Mouse (Mus musculus) G1E (cell line): ENCODE results near the gene Pde4dip. TPM values are rescaled to one million over a fixed set of nuclear protein-coding genes. Genes with fewer than 3 reads are reported as not detected.

Experiments used
- ATAC-seq: 2 replicates; pipeline ENCODE4 v1.8.0; 2016; ENCODE audit warnings: mild to moderate bottlenecking; ENCODE audit not compliant: insufficient number of reproducible peaks, poor library complexity, low FRiP score, severe bottlenecking; ENCODE audit errors: extremely low read depth
- DNase-seq: peaks from one replicate; pipeline ENCODE4 v3.0.0; 2012; ENCODE audit warnings: low spot score
- H3K27me3 ChIP-seq: 2 replicates; pipeline ENCODE4 v1.6.1; 2012; ENCODE audit warnings: mild to moderate bottlenecking, low read length, inconsistent platforms; ENCODE audit not compliant: insufficient read depth
- H3K36me3 ChIP-seq: replicated peaks from 2 replicates; pipeline ENCODE3; 2012; ENCODE audit warnings: mild to moderate bottlenecking, inconsistent platforms
- H3K4me1 ChIP-seq: 2 replicates; pipeline ENCODE4 v1.6.1; 2012; ENCODE audit warnings: low read depth, low read length, inconsistent platforms, mixed read lengths; ENCODE audit not compliant: insufficient read depth
- H3K4me3 ChIP-seq: 2 replicates; pipeline ENCODE4 v1.5.1; 2012; ENCODE audit warnings: low read depth, mild to moderate bottlenecking, inconsistent platforms, low read length, moderate library complexity, mixed read lengths
- H3K9me3 ChIP-seq: replicated peaks from 2 replicates; pipeline ENCODE4 v1.6.1; 2012; ENCODE audit warnings: inconsistent platforms
- CTCF ChIP-seq: IDR thresholded peaks from 2 replicates; pipeline ENCODE4 v1.5.1; 2012; ENCODE audit warnings: low read depth, low read length, inconsistent platforms, mixed read lengths
- GATA1 ChIP-seq: IDR thresholded peaks from 2 replicates; pipeline ENCODE4 v1.6.1; 2012; ENCODE audit warnings: borderline replicate concordance, low read length, inconsistent platforms, mixed read lengths
- GATA2 ChIP-seq: IDR thresholded peaks from 2 replicates; pipeline ENCODE4 v1.6.1; 2012; ENCODE audit warnings: low read depth, low read length, inconsistent platforms, borderline replicate concordance
- POLR2AphosphoS5 ChIP-seq: IDR thresholded peaks from 2 replicates; pipeline ENCODE4 v1.6.1; 2012; ENCODE audit warnings: low read depth, low read length, inconsistent platforms; ENCODE audit not compliant: insufficient replicate concordance
- TAL1 ChIP-seq: conservative IDR thresholded peaks from 2 replicates; pipeline ENCODE4 v1.6.1; 2012; ENCODE audit warnings: low read depth, low read length, inconsistent platforms, mixed read lengths
- polyA plus RNA-seq: library from polyadenylated mRNA; stranded (reverse); fragments of >175 nt; gene quantifications from 2 replicates; pipeline ENCODE4 v1.2.3, GENCODE M21; 2012
- total RNA-seq, 2 experiments: library from RNA; stranded (forward) in 1 of 2; stranded (reverse) in 1 of 2; fragments of 200-1000 nt in 1 of 2; fragments of >200 nt in 1 of 2; fragmentation: Nextera tagmentation in 1 of 2; gene quantifications; 2 replicates each; pipeline ENCODE4 v1.2.3; 2014 to 2017

Gene Pde4dip
- total and polyA plus RNA-seq, 3 experiments = 0.47 to 4.8 (median 2.7) TPM

DNA sequence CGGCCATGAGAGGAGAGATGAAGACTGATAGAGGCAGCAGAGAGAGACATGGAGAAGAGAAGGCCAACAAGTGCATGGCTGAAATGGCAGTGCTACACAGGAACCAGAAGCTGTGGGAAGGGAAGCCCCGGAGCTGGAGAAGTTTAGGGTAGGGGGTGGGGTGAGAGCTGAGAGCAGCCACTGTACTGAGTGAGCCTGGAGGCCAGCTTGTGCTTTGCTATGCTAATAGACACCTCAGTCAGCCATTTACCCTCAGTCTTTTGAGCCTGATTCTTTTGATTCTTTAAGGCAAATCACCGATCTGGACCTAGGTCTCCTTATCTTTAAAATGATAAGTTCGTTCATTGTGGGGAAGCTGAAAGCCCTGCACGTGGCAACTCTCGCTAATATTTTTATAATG is 77.3 kb downstream of the Pde4dip start:
- H3K36me3 ChIP-seq = no peaks in the 10 kb centered on the region
- ATAC-seq = no peak
- H3K9me3 ChIP-seq = no peaks in the 10 kb centered on the region
- TF ChIP-seq GATA1 = no peak
- TF ChIP-seq POLR2AphosphoS5 = no peak
- TF ChIP-seq CTCF = no peak
- no peak for TF ChIP-seq GATA2
- no peak for TF ChIP-seq TAL1
- no peaks in the 10 kb centered on the region for H3K4me1 ChIP-seq
- DNase-seq = no peak
- no peak overlapping the region for H3K4me3 ChIP-seq
- no peaks in the 10 kb centered on the region for H3K27me3 ChIP-seq

DNA sequence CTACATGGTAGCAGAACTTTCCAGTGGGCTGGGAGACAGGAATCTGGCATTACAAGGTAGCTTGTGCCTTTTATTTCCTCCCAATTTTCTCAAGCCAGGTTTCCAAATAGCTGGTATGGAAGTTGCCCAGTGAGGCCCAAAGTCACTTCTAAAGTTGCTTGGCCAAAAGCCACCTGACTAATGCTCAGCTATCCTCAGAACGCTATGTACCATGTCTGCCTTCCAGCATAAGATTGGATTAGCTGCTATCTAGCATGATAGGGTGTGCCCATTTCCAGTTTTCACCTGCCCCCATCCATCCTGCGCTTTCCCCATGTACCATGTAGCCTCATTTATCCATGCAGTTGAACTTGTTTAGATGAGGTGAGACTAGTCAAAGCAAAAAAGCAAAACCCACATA is 78.2 kb downstream of the Pde4dip start:
- DNase-seq (no peak), ATAC-seq (no peak)
- Histone ChIP-seq H3K27me3 (no peaks in the 10 kb centered on the region), H3K36me3 (no peaks in the 10 kb centered on the region), H3K4me3 (no peak overlapping the region), H3K9me3 (no peaks in the 10 kb centered on the region), H3K4me1 (no peaks in the 10 kb centered on the region)
- TF ChIP-seq GATA2 = no peak
- no peak for TF ChIP-seq POLR2AphosphoS5
- no peak for TF ChIP-seq TAL1
- TF ChIP-seq GATA1 = no peak
- no peak for TF ChIP-seq CTCF

GRCm38 (mm10) chr3:97805559-97805958 is 82.9 kb downstream of the Pde4dip start:
- no peaks in the 10 kb centered on the region for H3K36me3 ChIP-seq
- no peaks in the 10 kb centered on the region for H3K9me3 ChIP-seq
- ATAC-seq (no peak), DNase-seq (no peak)
- no peaks in the 10 kb centered on the region for H3K27me3 ChIP-seq
- no peak overlapping the region for H3K4me3 ChIP-seq
- no peaks in the 10 kb centered on the region for H3K4me1 ChIP-seq
- TF ChIP-seq GATA2 (no peak), CTCF (no peak), GATA1 (no peak), TAL1 (no peak), POLR2AphosphoS5 (no peak)

- no peak overlapping the region for H3K4me3 ChIP-seq
- H3K9me3 ChIP-seq = no peaks in the 10 kb centered on the region
- TF ChIP-seq TAL1 (no peak), GATA1 (no peak), CTCF (no peak), POLR2AphosphoS5 (no peak), GATA2 (no peak)
- DNase-seq = no peak
- no peaks in the 10 kb centered on the region for H3K27me3 ChIP-seq
- H3K36me3 ChIP-seq = no peaks in the 10 kb centered on the region
- H3K4me1 ChIP-seq = no peaks in the 10 kb centered on the region
- no peak for ATAC-seq
These were observed 84.8 kb downstream of the Pde4dip start for GRCm38 (mm10) chr3:97803675-97804074.

- ATAC-seq = no peak
- Histone ChIP-seq H3K4me3 (no peak overlapping the region), H3K9me3 (no peaks in the 10 kb centered on the region), H3K27me3 (no peaks in the 10 kb centered on the region), H3K36me3 (no peaks in the 10 kb centered on the region), H3K4me1 (no peaks in the 10 kb centered on the region)
- DNase-seq = no peak
- no peak for TF ChIP-seq TAL1
- TF ChIP-seq GATA2 = no peak
- TF ChIP-seq GATA1 = no peak
- no peak for TF ChIP-seq CTCF
- TF ChIP-seq POLR2AphosphoS5 = no peak
These were observed 85.6 kb downstream of the Pde4dip start for GRCm38 (mm10) chr3:97802927-97803326.

DNA sequence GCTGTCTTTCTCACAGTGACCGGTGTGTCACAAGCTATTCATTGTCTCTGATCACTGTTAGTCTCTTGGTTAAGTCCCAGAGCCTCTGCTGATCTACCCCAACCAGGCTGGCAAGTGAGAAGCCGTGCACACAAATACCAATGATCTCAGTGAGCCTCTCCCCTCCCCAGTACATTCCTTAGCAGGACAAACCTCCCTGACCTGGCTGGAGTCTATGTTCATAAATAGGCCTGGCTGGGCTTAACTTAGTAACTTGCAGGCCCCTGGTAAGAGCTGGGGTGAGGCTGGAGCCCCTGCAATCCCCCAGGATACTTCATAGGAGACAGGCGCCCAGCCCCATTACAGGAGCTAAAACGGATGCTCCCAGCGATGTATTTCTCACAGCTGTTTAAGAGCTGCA is 86.2 kb downstream of the Pde4dip start:
- Histone ChIP-seq H3K9me3 (no peaks in the 10 kb centered on the region), H3K36me3 (no peaks in the 10 kb centered on the region)
- no peak for ATAC-seq

More for the DNA sequence above, 86.2 kb downstream of the Pde4dip start:
- DNase-seq = no peak
- no peaks in the 10 kb centered on the region for H3K4me1 ChIP-seq
- H3K4me3 ChIP-seq = no peak overlapping the region
- no peak for TF ChIP-seq GATA2
- TF ChIP-seq POLR2AphosphoS5 = no peak
- TF ChIP-seq TAL1 = no peak
- TF ChIP-seq CTCF = no peak
- TF ChIP-seq GATA1 = no peak
- H3K27me3 ChIP-seq = no peaks in the 10 kb centered on the region
